Mouse (Mus musculus): ENCODE results near the gene Stard13. TPM values are rescaled to one million over a fixed set of nuclear protein-coding genes. Genes with fewer than 3 reads are reported as not detected.

Gene Stard13
- polyA plus RNA-seq, 1 experiment, result 57.3 TPM

DNA sequence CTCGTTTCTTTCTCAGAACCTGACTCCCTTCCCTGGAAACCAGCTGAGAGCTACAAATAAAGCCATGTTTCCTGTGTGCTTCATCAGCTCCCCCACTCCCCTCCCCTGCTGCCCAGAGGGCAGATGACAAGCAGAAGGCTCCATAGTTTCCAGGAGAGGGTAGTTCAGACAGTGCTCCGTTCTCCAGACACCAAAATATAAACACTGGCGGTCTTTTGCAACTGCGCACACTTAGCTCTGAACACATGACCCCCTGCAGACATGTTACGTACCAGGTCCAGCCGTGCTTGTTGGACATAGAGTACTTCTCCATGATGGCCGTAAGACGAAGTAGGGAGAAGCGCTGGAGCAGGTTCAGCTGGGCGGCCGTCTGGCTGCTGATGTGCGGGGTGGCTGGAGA lies 173.2 kb downstream of the Stard13 start:
- DNase-seq, result no peak
- WGBS, result 65% methylated on average over 12 of the region's 12 CpGs
- peaks cover 22% of the 10 kb centered on the region for H3K4me1 ChIP-seq (ENCODE audit: control insufficient read depth, insufficient read depth, low read length)
- no peak for TF ChIP-seq POLR2A (IDR thresholded peaks at IDR 0.05; ENCODE audit: borderline replicate concordance, extremely low read depth, low read depth, low read length)
- no peak for TF ChIP-seq CTCF (IDR thresholded peaks at IDR 0.05; ENCODE audit: insufficient read depth, low read length)
- H3K4me3 ChIP-seq (replicated peaks; ENCODE audit: extremely low read depth, low read depth, low read length), result no peak overlapping the region

DNA sequence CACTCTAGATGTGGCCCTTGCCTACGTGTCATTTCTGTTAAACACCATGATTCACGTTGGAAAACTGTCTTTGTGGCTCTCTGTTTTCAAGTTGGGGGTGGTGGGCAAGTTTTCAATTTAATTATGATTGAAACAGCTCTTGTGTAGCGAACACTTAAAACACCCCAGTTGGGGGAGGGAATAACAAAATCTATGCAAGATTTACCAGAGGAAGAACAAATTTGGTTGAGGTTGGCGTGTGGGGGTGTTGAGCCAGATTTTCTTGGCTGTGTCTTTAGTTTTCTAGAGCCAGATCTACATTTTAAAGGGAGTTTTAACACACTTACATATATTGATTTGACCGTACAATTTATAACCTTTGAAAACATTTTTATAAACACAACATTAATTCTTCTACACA lies 173.9 kb downstream of the Stard13 start:
- no peak for TF ChIP-seq CTCF (IDR thresholded peaks at IDR 0.05; ENCODE audit: insufficient read depth, low read length)
- no peak for TF ChIP-seq POLR2A (IDR thresholded peaks at IDR 0.05; ENCODE audit: borderline replicate concordance, extremely low read depth, low read depth, low read length)
- Histone ChIP-seq H3K4me1 (ENCODE audit: control insufficient read depth, insufficient read depth, low read length) (peaks cover 19% of the 10 kb centered on the region), H3K4me3 (replicated peaks; ENCODE audit: extremely low read depth, low read depth, low read length) (no peak overlapping the region)
- DNase-seq, result no peak
- WGBS, result 84% methylated on average over 5 of the region's 5 CpGs

DNA sequence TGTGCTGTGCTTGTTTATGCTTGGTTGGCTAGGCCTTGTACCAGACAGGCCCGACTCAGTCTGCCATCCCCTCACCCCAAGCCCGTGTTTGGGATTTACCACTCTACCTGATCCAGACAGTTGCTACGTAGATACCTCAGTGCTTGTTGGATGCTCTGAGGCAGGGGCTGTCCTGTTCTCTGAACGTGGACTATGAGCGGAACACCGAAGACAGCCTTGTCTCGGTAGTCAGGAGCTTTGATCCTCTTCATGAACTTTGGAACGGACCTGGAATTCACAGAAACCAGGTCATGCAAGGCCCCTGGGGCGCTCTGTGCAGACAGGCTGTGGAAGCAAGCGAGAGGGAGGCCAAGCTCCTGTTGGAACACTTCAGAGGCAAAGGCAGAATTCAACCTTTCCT lies 174.3 kb downstream of the Stard13 start:
- DNase-seq, result no peak
- 82% methylated on average over 10 of the region's 10 CpGs for WGBS
- Histone ChIP-seq H3K4me3 (replicated peaks; ENCODE audit: extremely low read depth, low read depth, low read length) (no peak overlapping the region), H3K4me1 (ENCODE audit: control insufficient read depth, insufficient read depth, low read length) (peaks cover 21% of the 10 kb centered on the region)
- TF ChIP-seq POLR2A (IDR thresholded peaks at IDR 0.05; ENCODE audit: borderline replicate concordance, extremely low read depth, low read depth, low read length), result no peak
- TF ChIP-seq CTCF (IDR thresholded peaks at IDR 0.05; ENCODE audit: insufficient read depth, low read length), result no peak

DNA sequence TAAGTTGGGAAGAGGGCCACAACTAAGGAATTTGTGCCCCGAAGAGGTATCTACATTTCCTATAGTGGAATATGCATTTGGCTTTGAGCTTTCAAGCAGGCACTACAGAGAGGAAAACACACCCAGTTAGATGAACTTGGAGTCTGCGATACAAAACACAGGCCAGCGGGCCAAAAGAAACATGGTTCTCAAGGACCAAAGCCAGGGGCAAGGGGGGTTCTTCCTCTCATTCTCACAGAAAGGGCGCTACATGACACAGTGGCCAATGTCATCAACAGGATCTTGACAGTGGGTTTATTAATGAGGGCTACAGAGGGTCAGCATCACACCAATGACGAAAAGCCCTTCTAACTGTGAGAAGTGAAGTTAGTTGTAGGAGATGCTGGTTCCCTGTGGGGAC lies 175.9 kb downstream of the Stard13 start:
- no peak for TF ChIP-seq CTCF (IDR thresholded peaks at IDR 0.05; ENCODE audit: insufficient read depth, low read length)
- TF ChIP-seq POLR2A (IDR thresholded peaks at IDR 0.05; ENCODE audit: borderline replicate concordance, extremely low read depth, low read depth, low read length), result no peak
- DNase-seq, result no peak
- 59% methylated on average over 5 of the region's 5 CpGs for WGBS
- peaks cover 28% of the 10 kb centered on the region for H3K4me1 ChIP-seq (ENCODE audit: control insufficient read depth, insufficient read depth, low read length)
- no peak overlapping the region for H3K4me3 ChIP-seq (replicated peaks; ENCODE audit: extremely low read depth, low read depth, low read length)

DNA sequence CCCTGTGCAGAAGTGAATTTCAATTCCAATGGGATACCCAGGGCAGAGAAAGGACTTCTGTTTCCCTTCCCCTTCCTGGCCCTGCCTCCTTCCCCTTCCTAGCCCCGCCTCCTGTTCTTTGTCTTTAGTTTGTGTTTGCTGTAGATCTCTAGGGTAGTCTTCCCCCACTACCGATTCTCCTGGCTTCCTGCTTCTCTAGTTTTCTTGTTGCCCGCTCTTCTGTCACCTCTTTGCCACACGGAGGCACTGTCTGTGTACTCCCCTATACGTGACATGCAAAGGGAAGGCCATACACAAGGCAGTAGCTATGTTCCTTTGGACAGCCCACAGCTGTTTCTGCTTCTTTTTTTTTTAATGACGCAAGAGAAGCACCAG lies 176.7 kb downstream of the Stard13 start:
- Histone ChIP-seq H3K4me1 (ENCODE audit: control insufficient read depth, insufficient read depth, low read length) (peaks cover 28% of the 10 kb centered on the region), H3K4me3 (replicated peaks; ENCODE audit: extremely low read depth, low read depth, low read length) (no peak overlapping the region)
- WGBS, result 22% methylated on average over 6 of the region's 6 CpGs
- DNase-seq, result no peak
- TF ChIP-seq CTCF (IDR thresholded peaks at IDR 0.05; ENCODE audit: insufficient read depth, low read length) (peak; percentile 29; the same call in 1 of the 2 replicates), POLR2A (IDR thresholded peaks at IDR 0.05; ENCODE audit: borderline replicate concordance, extremely low read depth, low read depth, low read length) (no peak)

DNA sequence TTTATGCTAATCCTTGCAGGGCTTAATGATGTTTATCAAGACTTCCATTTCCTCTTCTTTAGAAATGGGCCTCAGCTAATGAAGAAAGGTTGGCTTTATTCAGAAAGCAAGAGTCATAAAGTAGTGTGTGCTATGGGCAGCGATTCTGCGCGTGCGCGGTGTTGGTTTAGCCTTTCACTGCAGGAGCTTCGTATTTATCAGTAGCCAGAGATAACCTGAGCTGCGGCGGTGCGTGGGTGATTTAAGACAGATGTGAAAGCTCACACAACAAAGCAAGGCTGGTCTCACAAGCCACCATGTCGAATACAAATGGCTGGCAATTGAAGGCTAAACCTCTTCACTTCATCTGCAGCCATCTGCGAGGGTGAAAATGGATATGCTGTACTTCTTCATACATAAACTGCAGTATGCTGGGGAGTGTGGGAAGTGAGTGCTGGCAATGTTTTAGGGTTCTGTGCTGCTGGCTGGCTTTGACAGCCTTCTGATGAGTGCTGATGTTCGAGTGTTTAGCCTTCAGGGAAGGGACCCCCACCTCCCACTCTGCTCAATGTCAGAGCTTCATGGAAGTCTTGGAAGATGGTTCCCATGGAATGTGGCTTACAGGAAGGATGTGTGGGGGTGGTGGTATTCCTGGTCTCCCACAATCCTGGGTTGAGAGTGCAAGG lies 177.2 kb downstream of the Stard13 start:
- 54% methylated on average over 12 of the region's 12 CpGs for WGBS
- DNase-seq, result no peak
- TF ChIP-seq POLR2A (IDR thresholded peaks at IDR 0.05; ENCODE audit: borderline replicate concordance, extremely low read depth, low read depth, low read length) (0 out of 2 replicates have a peak, but pooled peaks have one; percentile 12), CTCF (IDR thresholded peaks at IDR 0.05; ENCODE audit: insufficient read depth, low read length) (no peak)
- no peak overlapping the region for H3K4me3 ChIP-seq (replicated peaks; ENCODE audit: extremely low read depth, low read depth, low read length)
- H3K4me1 ChIP-seq (ENCODE audit: control insufficient read depth, insufficient read depth, low read length), result peaks cover 28% of the 10 kb centered on the region

DNA sequence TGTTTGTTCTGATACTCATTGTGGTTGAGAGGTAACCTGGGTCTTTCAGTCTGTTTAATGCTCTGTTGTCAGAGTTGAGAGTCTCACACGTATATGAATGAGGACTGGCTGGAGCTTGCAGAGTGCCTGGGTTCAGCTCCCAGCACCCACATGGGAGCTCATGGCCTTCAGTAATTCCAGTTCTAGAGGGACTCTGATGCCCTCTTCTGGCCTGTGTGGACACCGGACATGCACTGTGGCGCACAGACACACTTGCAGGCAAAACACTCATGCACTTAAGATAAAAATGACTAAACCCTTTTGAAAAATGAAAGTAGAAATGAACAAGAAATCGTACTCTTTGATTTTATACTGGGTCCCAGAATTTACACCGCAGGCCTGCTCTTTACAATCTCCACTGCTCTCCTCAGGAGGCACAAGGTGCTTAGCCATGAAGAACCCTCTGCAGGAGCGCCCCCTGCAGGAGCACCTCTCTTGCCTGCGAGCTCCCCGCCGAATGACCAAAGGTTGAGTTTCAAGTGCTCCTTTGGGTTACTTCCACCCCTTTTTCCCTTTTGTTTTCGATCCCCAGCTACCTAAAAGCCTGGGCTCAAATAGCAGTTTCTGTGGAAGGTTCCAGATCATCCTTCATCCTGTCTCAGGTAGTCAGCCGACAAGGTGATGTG lies 178.1 kb downstream of the Stard13 start:
- no peak for DNase-seq
- H3K4me1 ChIP-seq (ENCODE audit: control insufficient read depth, insufficient read depth, low read length), result peaks cover 26% of the 10 kb centered on the region
- 88% methylated on average over 11 of the region's 11 CpGs for WGBS
- no peak overlapping the region for H3K4me3 ChIP-seq (replicated peaks; ENCODE audit: extremely low read depth, low read depth, low read length)
- TF ChIP-seq POLR2A (IDR thresholded peaks at IDR 0.05; ENCODE audit: borderline replicate concordance, extremely low read depth, low read depth, low read length) (no peak), CTCF (IDR thresholded peaks at IDR 0.05; ENCODE audit: insufficient read depth, low read length) (0 out of 2 replicates have a peak, but pooled peaks have one; percentile 5)

DNA sequence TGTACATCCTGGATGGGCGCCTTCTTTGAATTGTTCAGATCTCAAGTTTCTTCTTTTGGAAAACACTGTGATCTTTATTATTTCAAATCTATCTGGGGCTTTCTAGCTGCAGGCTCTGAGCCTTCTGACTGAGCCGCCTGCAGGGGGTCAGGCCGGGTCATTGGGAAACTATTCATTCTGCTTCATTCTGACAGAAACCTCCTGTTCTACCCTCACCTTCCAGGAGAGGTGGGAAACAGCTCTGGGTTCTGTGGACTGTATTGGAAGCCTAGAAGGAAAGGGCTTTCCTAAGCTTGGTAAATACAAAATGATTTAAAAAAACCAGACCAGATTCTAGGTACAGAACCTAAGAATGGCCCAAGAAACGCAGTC lies 178.9 kb downstream of the Stard13 start:
- DNase-seq, result no peak
- no peak for TF ChIP-seq POLR2A (IDR thresholded peaks at IDR 0.05; ENCODE audit: borderline replicate concordance, extremely low read depth, low read depth, low read length)
- no peak for TF ChIP-seq CTCF (IDR thresholded peaks at IDR 0.05; ENCODE audit: insufficient read depth, low read length)
- Histone ChIP-seq H3K4me1 (ENCODE audit: control insufficient read depth, insufficient read depth, low read length) (peaks cover 29% of the 10 kb centered on the region), H3K4me3 (replicated peaks; ENCODE audit: extremely low read depth, low read depth, low read length) (no peak overlapping the region)
- WGBS, result 42% methylated on average over 4 of the region's 4 CpGs

DNA sequence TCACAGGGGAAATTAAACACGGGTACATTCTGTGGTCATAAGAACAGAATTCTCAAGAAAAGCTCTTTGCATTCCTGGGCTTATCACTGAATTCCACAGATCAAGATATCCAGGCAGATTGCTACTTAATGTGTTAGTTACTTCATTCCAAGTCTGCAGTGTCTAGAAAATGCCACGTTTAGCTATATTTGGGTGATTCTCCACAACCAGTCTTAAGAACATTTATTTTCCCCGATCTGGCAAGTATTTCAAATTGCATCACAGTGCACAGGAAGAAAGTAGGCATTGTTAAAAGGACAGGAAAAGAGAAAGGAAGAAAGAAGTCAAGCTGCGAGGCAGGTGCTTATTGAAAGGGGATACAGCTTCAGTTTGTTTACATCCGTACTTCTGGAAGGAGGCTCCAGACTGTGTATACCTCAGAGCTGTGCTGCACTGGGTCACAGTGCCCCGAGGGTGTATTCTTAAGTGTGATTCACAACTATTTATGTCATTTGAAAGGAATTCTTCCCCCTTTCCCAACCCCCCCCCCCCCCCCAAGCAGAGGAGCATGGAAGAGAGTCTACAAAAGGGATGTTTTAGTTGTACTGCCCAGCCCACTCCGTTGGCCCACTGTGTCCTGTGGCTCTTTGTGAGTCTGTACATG lies 179.4 kb downstream of the Stard13 start:
- DNase-seq, result no peak
- 12% methylated on average over 7 of the region's 7 CpGs for WGBS
- H3K4me3 ChIP-seq (replicated peaks; ENCODE audit: extremely low read depth, low read depth, low read length), result no peak overlapping the region
- H3K4me1 ChIP-seq (ENCODE audit: control insufficient read depth, insufficient read depth, low read length), result peaks cover 33% of the 10 kb centered on the region
- TF ChIP-seq CTCF (IDR thresholded peaks at IDR 0.05; ENCODE audit: insufficient read depth, low read length) (no peak), POLR2A (IDR thresholded peaks at IDR 0.05; ENCODE audit: borderline replicate concordance, extremely low read depth, low read depth, low read length) (no peak)
